Mouse (Mus musculus): ENCODE measurements around the gene Sugt1.

Gene Sugt1

DNA sequence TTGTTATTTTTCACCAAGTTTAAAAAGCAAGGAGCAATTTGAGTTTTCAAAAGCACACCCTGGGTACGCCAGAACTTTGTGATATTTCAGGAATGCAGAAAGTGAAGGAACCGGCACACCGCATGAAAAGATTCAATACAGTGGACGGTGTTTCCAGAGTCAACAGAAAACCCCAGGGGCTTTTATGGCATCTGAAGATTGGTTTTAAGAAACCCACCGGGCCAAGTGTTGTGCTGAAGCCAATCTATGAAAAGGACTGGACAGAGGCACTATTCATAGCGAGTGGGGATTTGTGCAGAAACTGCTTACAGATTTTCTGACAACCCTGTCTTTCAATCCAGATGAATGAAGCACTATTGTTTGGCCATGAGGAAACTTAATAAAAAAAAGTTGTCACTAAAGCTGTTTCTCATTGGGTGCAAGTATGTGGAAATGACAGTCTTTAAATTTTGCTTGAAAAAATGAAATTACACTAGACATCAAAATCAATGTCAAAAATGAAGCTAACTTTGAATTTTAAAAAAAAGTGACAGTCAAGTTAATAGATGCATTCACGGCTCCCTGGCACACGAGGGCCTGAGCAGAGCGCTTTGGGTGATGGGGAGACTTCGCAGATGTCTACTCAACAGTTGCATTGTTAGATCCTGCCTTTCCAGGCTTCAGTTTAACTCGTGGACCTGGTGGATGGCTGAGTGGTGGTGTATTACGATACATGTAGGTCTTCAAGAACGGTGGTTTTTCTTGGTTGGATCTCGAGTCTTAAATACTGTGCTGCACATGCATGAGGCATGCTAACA, 90.6 kb downstream of the Sugt1 start:
- DNase-seq: peak; percentile 34

DNA sequence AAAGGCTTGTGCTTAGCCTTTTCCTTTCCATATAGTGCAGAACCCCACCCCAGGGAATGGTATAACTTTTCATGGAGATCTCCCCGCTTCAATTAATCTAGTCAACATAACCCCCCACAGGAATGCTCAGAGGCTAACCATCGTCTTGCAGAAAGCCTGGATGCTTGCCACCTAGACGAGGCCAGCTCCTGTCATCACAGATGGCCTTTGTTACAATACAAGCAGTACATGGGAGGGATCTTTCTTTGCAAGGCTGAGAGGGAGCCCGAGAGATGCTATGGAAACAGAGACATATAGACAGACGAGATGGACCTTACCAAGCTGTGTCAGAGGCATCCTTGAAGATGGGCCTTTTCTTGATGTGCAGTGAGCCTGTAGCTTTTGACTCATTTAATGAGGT, 93.2 kb downstream of the Sugt1 start:
- peak; percentile 29 for DNase-seq
